Mouse (Mus musculus) monocyte, adult 5-6 weeks (primary cell): ENCODE results near the gene Cyp4v3. TPM values are rescaled to one million over a fixed set of nuclear protein-coding genes. Genes with fewer than 3 reads are reported as not detected.

Experiments
- ATAC-seq: fragments of 153-309, 156-312 bp; replicated peaks from 2 replicates; pipeline ENCODE4 v1.8.0; 2017; ENCODE audit warnings: mild to moderate bottlenecking; ENCODE audit not compliant: low TSS enrichment, insufficient number of reproducible peaks, severe bottlenecking, poor library complexity, low FRiP score
- total RNA-seq: library from RNA; stranded (forward); fragments of 200-1000, 200-491, 200-594 nt; gene quantifications from 3 replicates; pipeline ENCODE4 v1.2.3, GENCODE M21; 2017

Gene Cyp4v3
- total RNA-seq, 1 experiment from 2014 or later, result 44.3 TPM

GRCm38 (mm10) chr8:45261920-45262319 is 71.1 kb downstream of the Cyp4v3 start, which contains the start of gene F11:
Gene F11, minus strand, starts transcription at chr8:45262031.
- ATAC-seq, result no peak

GRCm38 (mm10) chr8:45258421-45258820 is 74.6 kb downstream of the Cyp4v3 start:
- no peak for ATAC-seq

GRCm38 (mm10) chr8:45255040-45255439 is 78.0 kb downstream of the Cyp4v3 start:
- no peak for ATAC-seq

Other genes starting within 250 kb of the Cyp4v3 start
- gene F11, start 71.2 kb downstream of the Cyp4v3 start, total RNA-seq, result not detected in 3 replicates
- gene Klkb1, start 38.4 kb downstream of the Cyp4v3 start, total RNA-seq, result 0.19 TPM in 1 of 3 replicates, not detected in the others
- not detected in 3 replicates for gene Gm45753, start 24.8 kb downstream of the Cyp4v3 start, total RNA-seq
- 0.39 TPM in 1 of 3 replicates, not detected in the others for gene Fam149a, start 49.1 kb upstream of the Cyp4v3 start, total RNA-seq
- gene Tlr3, start 77.9 kb upstream of the Cyp4v3 start, total RNA-seq, result 1.8 to 10.0 TPM in 2 of 3 replicates, not detected in the other
- not detected in 3 replicates for gene Sorbs2, start 174.6 kb upstream of the Cyp4v3 start, total RNA-seq